Mouse (Mus musculus) liver, embryonic 14.5 days (tissue): ENCODE results near the gene Gadd45gip1.

Experiments
- CTCF ChIP-seq: IDR thresholded peaks from 2 replicates; pipeline ENCODE4 v1.5.1; 2016; ENCODE audit warnings: antibody characterized with exemption, low read depth, control low read depth
- EP300 ChIP-seq: IDR thresholded peaks from 2 replicates; pipeline ENCODE4 v1.6.1; 2016; ENCODE audit warnings: antibody characterized with exemption, low read depth

GRCm38 (mm10) chr8:84797256-84797797 lies 34.0 kb upstream of the Gadd45gip1 start:
- TF ChIP-seq CTCF = no peak
- TF ChIP-seq EP300 = no peak
